Mouse (Mus musculus): ENCODE measurements around the gene Ttc12. TPM values are rescaled to one million over a fixed set of nuclear protein-coding genes. Genes with fewer than 3 reads are reported as not detected.
A peak's percentile ranks its signal among the peaks of the same experiment; 100 is the strongest.

Gene Ttc12
- polyA plus RNA-seq, 1 experiment from 2014 or later = 1.6 TPM

GRCm38 (mm10) chr9:49487657-49487943 lies 1.6 kb upstream of the Ttc12 start:
- WGBS = 89% methylated on average over 6 of the region's 6 CpGs
- Histone ChIP-seq H3K4me3 (no peak overlapping the region), H3K27ac (no peak overlapping the region), H3K27me3 (ENCODE audit: poor library complexity, severe bottlenecking) (peaks cover 24% of the 10 kb centered on the region), H3K4me1 (peaks cover 35% of the 10 kb centered on the region), H3K9me3 (no peaks in the 10 kb centered on the region), H3K36me3 (replicated peaks) (no peaks in the 10 kb centered on the region)
- no peak for DNase-seq (ENCODE audit: extremely low spot score, low spot score)

DNA sequence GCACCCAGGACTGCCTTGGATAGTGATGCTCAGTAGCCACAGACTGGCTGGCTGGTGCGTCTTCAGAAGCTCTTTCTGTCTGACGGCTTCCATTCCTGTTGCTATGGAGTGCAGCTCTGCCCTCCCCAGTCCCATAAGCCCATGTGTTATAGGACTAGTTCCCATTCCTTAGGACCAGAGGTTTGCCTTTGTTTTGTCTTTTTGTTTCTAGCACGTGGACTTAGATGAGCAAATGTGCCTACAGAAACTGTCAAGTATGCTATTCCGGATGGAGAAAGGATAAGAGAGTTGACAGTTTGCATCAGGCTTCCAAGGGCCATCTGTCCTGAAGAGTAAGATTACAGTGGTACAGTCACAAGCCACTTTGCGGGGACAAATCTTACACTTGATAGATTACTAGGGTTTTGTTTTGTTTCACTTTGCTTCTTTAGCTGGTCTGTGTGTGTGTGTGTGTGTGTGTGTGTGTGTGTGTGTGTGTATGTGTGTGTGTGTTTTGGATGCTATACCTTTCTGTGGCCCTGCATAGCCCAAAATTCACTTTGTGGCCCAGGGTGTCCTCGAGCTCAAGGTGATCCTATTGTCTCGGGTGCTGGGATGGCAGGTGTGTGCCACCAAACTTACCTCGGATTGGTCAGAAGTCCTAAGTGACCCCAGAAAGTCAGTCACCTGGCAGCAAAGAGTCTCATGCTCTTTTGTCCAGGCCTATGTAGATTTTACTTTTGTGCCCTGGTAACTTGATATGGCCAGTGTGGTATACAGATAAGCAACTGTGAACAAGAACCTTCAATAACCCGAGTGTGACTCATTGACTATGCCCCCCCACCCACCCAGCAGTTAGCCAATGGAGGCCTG lies 1.0 kb upstream of the Ttc12 start:
- 76% methylated on average over 9 of the region's 9 CpGs for WGBS
- no peak overlapping the region; the same call in 1 of the 2 replicates for H3K4me3 ChIP-seq
- H3K27me3 ChIP-seq (ENCODE audit: poor library complexity, severe bottlenecking) = peaks cover 24% of the 10 kb centered on the region

GRCm38 (mm10) chr9:49485250-49485891 lies 654 bp downstream of the Ttc12 start:
- peak overlapping the region; percentile 69 for H3K4me3 ChIP-seq
- no peaks in the 10 kb centered on the region for H3K9me3 ChIP-seq
- peaks cover 24% of the 10 kb centered on the region for H3K27me3 ChIP-seq (ENCODE audit: poor library complexity, severe bottlenecking)
- H3K27ac ChIP-seq = peak overlapping the region; percentile 83
- DNase-seq (ENCODE audit: extremely low spot score, low spot score) = peak; percentile 49
- no peaks in the 10 kb centered on the region for H3K36me3 ChIP-seq (replicated peaks)
- 3% methylated on average over 21 of the region's 21 CpGs for WGBS
- H3K4me1 ChIP-seq = peaks cover 35% of the 10 kb centered on the region

More for the DNA sequence above, 1.0 kb upstream of the Ttc12 start:
- no peaks in the 10 kb centered on the region for H3K9me3 ChIP-seq
- no peaks in the 10 kb centered on the region for H3K36me3 ChIP-seq (replicated peaks)
- no peak overlapping the region for H3K27ac ChIP-seq
- peaks cover 35% of the 10 kb centered on the region for H3K4me1 ChIP-seq
- no peak for DNase-seq (ENCODE audit: extremely low spot score, low spot score)

- DNase-seq (ENCODE audit: extremely low spot score, low spot score) = peak; percentile 29
- no peaks in the 10 kb centered on the region for H3K9me3 ChIP-seq
- peak overlapping the region; percentile 38 for H3K4me3 ChIP-seq
- peaks cover 23% of the 10 kb centered on the region for H3K27me3 ChIP-seq (ENCODE audit: poor library complexity, severe bottlenecking)
- 34% methylated on average over 10 of the region's 10 CpGs for WGBS
- H3K36me3 ChIP-seq (replicated peaks) = no peaks in the 10 kb centered on the region
- H3K4me1 ChIP-seq = peaks cover 27% of the 10 kb centered on the region
- peak overlapping the region; percentile 48; the same call in 1 of the 2 replicates for H3K27ac ChIP-seq
These were observed 2.7 kb downstream of the Ttc12 start for GRCm38 (mm10) chr9:49483316-49483715.

DNA sequence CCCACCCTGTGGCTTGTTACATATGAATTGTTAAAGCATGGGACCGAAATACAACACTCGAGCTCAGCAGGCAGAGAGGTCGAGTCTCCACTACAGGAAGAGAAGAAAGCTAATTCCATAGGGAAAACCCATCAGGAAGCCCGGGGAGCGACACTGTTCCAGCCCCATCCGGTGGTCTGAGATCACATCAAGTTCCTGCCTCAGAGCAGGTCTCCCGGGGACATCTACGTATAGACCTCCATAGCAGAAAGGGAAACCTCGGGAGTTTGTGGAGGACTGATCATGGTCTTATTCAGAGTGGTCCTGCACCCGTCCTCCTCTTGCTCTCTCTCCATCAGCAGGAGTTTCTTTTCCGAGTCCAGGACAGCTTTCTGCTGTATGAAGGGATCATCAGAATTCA lies 13.9 kb downstream of the Ttc12 start:
- Histone ChIP-seq H3K27me3 (ENCODE audit: poor library complexity, severe bottlenecking) (no peaks in the 10 kb centered on the region), H3K36me3 (replicated peaks) (no peaks in the 10 kb centered on the region), H3K4me1 (0 out of 2 replicates have a peak, but pooled peaks cover 5% of the 10 kb centered on the region), H3K4me3 (no peak overlapping the region), H3K27ac (no peak overlapping the region), H3K9me3 (peaks cover 5% of the 10 kb centered on the region; the same call in 1 of the 2 replicates)
- 80% methylated on average over 11 of the region's 11 CpGs for WGBS
- no peak for DNase-seq (ENCODE audit: extremely low spot score, low spot score)

DNA sequence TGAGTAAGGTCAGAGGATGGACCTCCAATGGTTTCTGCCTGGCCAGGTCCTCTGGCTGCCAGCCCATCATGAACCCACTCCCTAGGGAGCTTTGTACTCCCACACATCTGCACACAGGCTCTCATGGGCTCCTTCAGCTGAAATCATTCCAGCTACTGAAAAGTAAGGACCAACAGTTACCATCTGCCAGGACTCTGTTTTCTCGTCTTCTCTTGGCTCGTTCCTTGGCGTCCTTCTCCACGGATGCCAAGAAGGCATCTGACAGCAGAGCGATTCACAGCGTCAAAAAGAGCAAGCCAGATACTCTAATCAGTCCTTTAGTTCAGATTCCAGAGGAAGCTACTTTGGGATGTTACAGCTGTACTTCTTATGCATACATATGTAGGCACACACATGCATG lies 15.1 kb downstream of the Ttc12 start:
- WGBS = 91% methylated on average over 6 of the region's 6 CpGs

DNA sequence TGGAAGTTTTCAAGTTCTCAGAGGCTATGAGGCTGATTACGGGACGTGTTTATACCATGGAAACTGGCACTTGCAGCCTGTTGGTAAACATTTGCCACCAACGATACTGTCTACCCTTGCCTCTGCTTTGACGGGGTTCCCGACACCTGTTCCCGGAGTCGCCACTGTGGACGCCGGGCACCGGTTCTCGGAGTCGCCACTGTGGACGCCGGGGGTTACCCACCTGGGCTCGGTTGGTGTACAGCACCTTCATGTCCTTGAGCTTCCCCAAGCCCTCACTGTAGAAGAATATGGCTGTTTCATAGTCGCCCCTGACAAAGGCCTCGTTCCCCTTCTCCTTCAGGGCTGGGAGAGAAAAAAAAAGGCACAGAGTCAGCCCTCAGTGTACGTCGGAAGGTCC lies 16.0 kb downstream of the Ttc12 start:
- WGBS = 95% methylated on average over 19 of the region's 19 CpGs
- Histone ChIP-seq H3K27me3 (ENCODE audit: poor library complexity, severe bottlenecking) (no peaks in the 10 kb centered on the region), H3K9me3 (no peaks in the 10 kb centered on the region), H3K4me1 (0 out of 2 replicates have a peak, but pooled peaks cover 5% of the 10 kb centered on the region), H3K4me3 (no peak overlapping the region), H3K36me3 (replicated peaks) (no peaks in the 10 kb centered on the region), H3K27ac (no peak overlapping the region)
- DNase-seq (ENCODE audit: extremely low spot score, low spot score) = no peak

More for the DNA sequence above, 15.1 kb downstream of the Ttc12 start:
- H3K27me3 ChIP-seq (ENCODE audit: poor library complexity, severe bottlenecking) = no peaks in the 10 kb centered on the region
- no peaks in the 10 kb centered on the region for H3K36me3 ChIP-seq (replicated peaks)
- H3K27ac ChIP-seq = no peak overlapping the region
- no peak overlapping the region for H3K4me3 ChIP-seq
- no peak for DNase-seq (ENCODE audit: extremely low spot score, low spot score)
- 0 out of 2 replicates have a peak, but pooled peaks cover 5% of the 10 kb centered on the region for H3K4me1 ChIP-seq
- no peaks in the 10 kb centered on the region for H3K9me3 ChIP-seq

DNA sequence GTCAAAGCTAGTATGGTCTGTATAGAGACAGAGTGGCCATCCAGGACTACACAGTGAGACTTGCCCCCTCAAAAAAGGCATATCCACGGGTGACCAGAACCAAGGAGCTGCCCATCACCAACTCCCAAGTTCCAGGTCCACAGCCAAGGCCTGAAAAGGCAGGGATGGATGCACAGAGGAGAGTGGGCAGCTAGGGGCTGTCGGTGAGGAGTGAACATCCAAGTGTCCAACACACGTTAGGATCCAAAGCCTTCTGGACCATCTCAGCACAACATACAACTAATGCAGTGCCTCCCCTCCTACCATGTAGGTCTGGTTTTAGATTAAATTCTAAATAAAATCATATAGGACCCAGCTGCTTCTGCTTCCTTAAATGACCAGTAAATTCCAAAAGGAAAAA lies 29.9 kb downstream of the Ttc12 start:
- 86% methylated on average over 3 of the region's 3 CpGs for WGBS
- H3K4me1 ChIP-seq = no peaks in the 10 kb centered on the region
- H3K27me3 ChIP-seq (ENCODE audit: poor library complexity, severe bottlenecking) = no peaks in the 10 kb centered on the region
- no peak overlapping the region for H3K27ac ChIP-seq
- no peak overlapping the region for H3K4me3 ChIP-seq
- no peak for DNase-seq (ENCODE audit: extremely low spot score, low spot score)
- no peaks in the 10 kb centered on the region for H3K36me3 ChIP-seq (replicated peaks)
- no peaks in the 10 kb centered on the region for H3K9me3 ChIP-seq

DNA sequence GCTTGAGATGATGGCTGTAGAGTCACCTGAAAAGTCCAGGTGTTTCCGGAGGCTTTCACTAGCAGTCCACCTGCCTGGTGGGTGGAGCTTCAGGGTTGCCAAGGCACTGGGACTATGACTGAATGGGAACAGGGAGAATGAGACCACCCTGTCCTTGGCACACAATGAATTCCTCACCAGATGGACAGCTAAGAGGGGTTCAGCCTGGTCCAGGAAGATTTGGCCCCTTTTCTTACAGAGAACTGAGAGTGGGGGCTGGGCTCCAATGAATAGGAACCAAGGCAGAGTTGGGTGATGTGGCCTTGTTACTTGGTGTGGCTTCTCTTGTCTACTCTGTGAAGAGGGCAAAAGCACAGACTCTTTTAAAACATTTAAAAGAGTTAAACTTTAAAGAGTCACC lies 33.6 kb downstream of the Ttc12 start:
- Histone ChIP-seq H3K4me3 (no peak overlapping the region), H3K27me3 (ENCODE audit: poor library complexity, severe bottlenecking) (no peaks in the 10 kb centered on the region), H3K27ac (no peak overlapping the region), H3K4me1 (no peaks in the 10 kb centered on the region), H3K9me3 (no peaks in the 10 kb centered on the region), H3K36me3 (replicated peaks) (no peaks in the 10 kb centered on the region)
- DNase-seq (ENCODE audit: extremely low spot score, low spot score) = no peak
- WGBS = 89% methylated on average over 1 of the region's 1 CpGs

DNA sequence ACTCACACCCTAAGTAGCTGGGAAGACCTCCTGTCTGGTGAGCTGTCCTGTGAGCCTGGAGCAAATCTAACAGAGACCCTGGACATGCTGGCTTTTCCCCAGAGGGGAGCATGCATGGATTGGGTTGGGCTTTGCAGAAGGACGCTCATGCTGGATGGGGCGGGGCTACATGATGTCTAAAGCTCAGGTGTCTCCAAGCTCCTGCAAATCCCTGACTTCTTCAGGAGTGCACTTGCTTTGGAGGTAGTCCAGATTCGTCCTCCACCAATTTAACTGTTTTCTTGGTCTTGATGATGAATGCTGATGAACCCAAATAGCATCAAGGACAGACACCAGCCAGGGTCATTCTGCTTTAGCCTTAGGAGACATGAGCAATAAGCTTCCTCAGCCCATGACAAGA lies 35.5 kb downstream of the Ttc12 start:
- Histone ChIP-seq H3K27me3 (ENCODE audit: poor library complexity, severe bottlenecking) (no peaks in the 10 kb centered on the region), H3K27ac (no peak overlapping the region), H3K9me3 (no peaks in the 10 kb centered on the region), H3K36me3 (replicated peaks) (no peaks in the 10 kb centered on the region), H3K4me1 (no peaks in the 10 kb centered on the region), H3K4me3 (no peak overlapping the region)
- 81% methylated on average over 3 of the region's 3 CpGs for WGBS
- no peak for DNase-seq (ENCODE audit: extremely low spot score, low spot score)

DNA sequence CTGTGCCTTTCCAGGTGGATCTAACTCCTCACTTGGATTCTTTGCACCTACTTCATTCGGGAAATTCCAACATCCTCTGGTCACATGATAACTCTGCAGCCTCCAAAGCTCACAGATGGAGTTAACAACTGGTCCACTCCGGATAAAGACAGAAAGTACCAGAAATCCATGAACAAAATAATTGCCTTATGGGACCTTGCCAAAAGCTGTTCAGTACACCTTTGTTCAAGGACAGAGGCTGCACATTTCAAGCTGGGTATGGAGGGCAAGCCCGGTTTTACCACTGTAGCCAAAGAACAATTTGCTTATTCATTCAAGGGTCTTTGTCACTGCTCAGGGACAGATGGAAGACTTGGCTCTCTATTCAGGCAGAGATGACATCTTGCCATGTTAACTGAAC lies 43.4 kb downstream of the Ttc12 start:
- H3K4me1 ChIP-seq = no peaks in the 10 kb centered on the region

DNA sequence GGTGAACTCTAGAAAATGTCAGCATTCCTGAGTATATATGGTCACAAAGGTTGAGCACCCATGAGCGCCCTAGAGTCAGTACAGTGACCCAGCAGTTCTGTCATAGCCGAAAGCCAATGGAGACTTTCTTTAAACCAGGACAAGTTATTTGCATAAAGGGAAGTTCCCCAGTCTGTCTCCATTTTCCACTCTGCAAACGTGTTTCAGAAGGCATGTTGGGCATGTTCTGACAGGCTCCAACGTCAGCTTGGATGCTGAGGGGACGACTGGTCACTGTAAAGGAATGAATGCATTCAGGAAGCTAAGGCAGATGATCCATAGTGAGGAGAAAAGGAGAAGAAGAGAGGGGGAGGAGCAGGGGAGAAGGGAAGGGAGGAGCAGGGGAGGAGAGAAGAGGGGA lies 58.5 kb downstream of the Ttc12 start:
- H3K27me3 ChIP-seq (ENCODE audit: poor library complexity, severe bottlenecking) = no peaks in the 10 kb centered on the region
- H3K27ac ChIP-seq = no peak overlapping the region
- no peak overlapping the region for H3K4me3 ChIP-seq
- no peaks in the 10 kb centered on the region for H3K36me3 ChIP-seq (replicated peaks)
- no peak for DNase-seq (ENCODE audit: extremely low spot score, low spot score)
- 79% methylated on average over 5 of the region's 5 CpGs for WGBS
- no peaks in the 10 kb centered on the region for H3K9me3 ChIP-seq
- H3K4me1 ChIP-seq = peaks cover 5% of the 10 kb centered on the region; the same call in 1 of the 2 replicates

More for the DNA sequence above, 43.4 kb downstream of the Ttc12 start:
- Histone ChIP-seq H3K27me3 (ENCODE audit: poor library complexity, severe bottlenecking) (no peaks in the 10 kb centered on the region), H3K4me3 (no peak overlapping the region), H3K9me3 (no peaks in the 10 kb centered on the region), H3K27ac (no peak overlapping the region), H3K36me3 (replicated peaks) (no peaks in the 10 kb centered on the region)
- DNase-seq (ENCODE audit: extremely low spot score, low spot score) = no peak
- WGBS = 84% methylated on average over 3 of the region's 3 CpGs

GRCm38 (mm10) chr9:49426921-49427320 lies 59.1 kb downstream of the Ttc12 start, which contains the start of gene Ankk1:
Gene Ankk1 (minus strand): TSS chr9:49427021.
- Histone ChIP-seq H3K27ac (no peak within 1 kb of the TSS), H3K27me3 (ENCODE audit: poor library complexity, severe bottlenecking) (no peaks in the 10 kb centered on the region), H3K4me1 (peaks cover 7% of the 10 kb centered on the region; the same call in 1 of the 2 replicates), H3K36me3 (replicated peaks) (no peaks in the 10 kb centered on the region), H3K4me3 (no peak within 1 kb of the TSS), H3K9me3 (no peaks in the 10 kb centered on the region)
- no peak for DNase-seq (ENCODE audit: extremely low spot score, low spot score)
- 83% methylated on average over 7 of the region's 7 CpGs for WGBS

Measured in forebrain, embryonic 10.5 days (tissue).